Mouse (Mus musculus) ES-E14 (cell line): ENCODE measurements around the gene Gm44503. TPM values are rescaled to one million over a fixed set of nuclear protein-coding genes. Genes with fewer than 3 reads are reported as not detected.
A peak's percentile ranks its signal among the peaks of the same experiment; 100 is the strongest.

Experiments used
- DNase-seq: peaks from one replicate; pipeline ENCODE4 v3.0.0-alpha.2; 2013; ENCODE audit warnings: low read depth, low spot score
- H3K27ac ChIP-seq: 2 replicates; pipeline ENCODE4 v1.5.1; 2012; ENCODE audit warnings: low read depth, mild to moderate bottlenecking, low read length, moderate library complexity, mixed read lengths; ENCODE audit not compliant: poor library complexity, insufficient read depth, severe bottlenecking
- H3K36me3 ChIP-seq: 2 replicates; pipeline ENCODE4 v1.6.1; 2012; ENCODE audit warnings: mild to moderate bottlenecking, low read length, moderate library complexity, mixed read lengths; ENCODE audit not compliant: control insufficient read depth, poor library complexity, insufficient read depth, severe bottlenecking
- H3K4me1 ChIP-seq, 2 experiments: fragments of 150-350 bp in 1 of 2; sonication (generic) in 1 of 2; 2 replicates each; pipeline ENCODE4 v1.6.1; 2012; ENCODE audit warnings: low read length in 2 of 2, mild to moderate bottlenecking in 1 of 2, mixed read lengths in 1 of 2; ENCODE audit not compliant: control insufficient read depth in 2 of 2, insufficient read depth in 2 of 2, poor library complexity in 1 of 2
- H3K4me3 ChIP-seq, 2 experiments: fragments of 150-350 bp in 1 of 2; sonication (generic) in 1 of 2; 2 replicates each; pipeline ENCODE4 v1.5.1; 2012; ENCODE audit warnings: low read length in 2 of 2, low read depth in 1 of 2, mild to moderate bottlenecking in 1 of 2, mixed read lengths in 1 of 2; ENCODE audit not compliant: insufficient read depth in 1 of 2, poor library complexity in 1 of 2, severe bottlenecking in 1 of 2
- H3K9ac ChIP-seq: 2 replicates; pipeline ENCODE4 v1.6.1; 2012; ENCODE audit warnings: low read depth, mild to moderate bottlenecking, low read length, mixed read lengths; ENCODE audit not compliant: poor library complexity, insufficient read depth, severe bottlenecking
- H3K9me3 ChIP-seq: fragments of 150-350 bp; sonication (generic); 2 replicates; pipeline ENCODE4 v1.6.1; 2012; ENCODE audit warnings: low read depth, mild to moderate bottlenecking, low read length; ENCODE audit not compliant: control insufficient read depth, insufficient read depth
- CHD2 ChIP-seq: IDR thresholded peaks from 2 replicates; pipeline ENCODE4 v1.6.1; 2014; ENCODE audit warnings: mild to moderate bottlenecking, low read depth, low read length, inconsistent platforms
- HCFC1 ChIP-seq: IDR thresholded peaks from 2 replicates; pipeline ENCODE4 v1.6.1; 2012; ENCODE audit warnings: low read length, inconsistent platforms, borderline replicate concordance; ENCODE audit not compliant: insufficient read depth
- MAFK ChIP-seq: IDR thresholded peaks from 2 replicates; pipeline ENCODE4 v1.6.1; 2014; ENCODE audit warnings: mild to moderate bottlenecking, low read depth, low read length, inconsistent platforms; ENCODE audit not compliant: insufficient read depth
- ZC3H11A ChIP-seq: IDR thresholded peaks from 2 replicates; pipeline ENCODE4 v1.6.1; 2012; ENCODE audit warnings: low read depth, mild to moderate bottlenecking, inconsistent platforms, low read length, borderline replicate concordance
- ZNF384 ChIP-seq: IDR thresholded peaks from 2 replicates; pipeline ENCODE4 v1.6.1; 2012; ENCODE audit warnings: low read depth, low read length, inconsistent platforms
- in situ Hi-C, 2 experiments: fragments of 600-800 bp; cut with MboI; formaldehyde crosslinking; loops; one replicate each; pipeline ENCODE4 v1.15.1; 2025; ENCODE audit warnings: low sequenced_read_pairs in 2 of 2, inconsistent platforms in 1 of 2; ENCODE audit not compliant: unreplicated experiment in 2 of 2
- total RNA-seq: library from RNA; depleted of rRNA; stranded (reverse); fragments of 300-350 nt; gene quantifications from 2 replicates; pipeline ENCODE4 v1.2.3, GENCODE M21; 2012

Gm44503 gene
- total RNA-seq, 1 experiment: 0.04 TPM

- Histone ChIP-seq H3K9me3 (no peaks in the 10 kb centered on the region), H3K36me3 (no peaks in the 10 kb centered on the region), H3K4me3 (no peak overlapping the region), H3K9ac (no peak overlapping the region), H3K4me1 (peaks cover 5 to 14% of the 10 kb centered on the region in 2 experiments), H3K27ac (peak overlapping the region; percentile 41; the same call in 1 of the 2 replicates)
- in situ Hi-C loops: no loop called here
- DNase-seq: peak; percentile 31
- no peak for TF ChIP-seq HCFC1
Measured at GRCm38 (mm10) chr9:72996806-72997205, 38.2 kb downstream of the Gm44503 start.

GRCm38 (mm10) chr9:73000487-73000886, 41.8 kb downstream of the Gm44503 start:
- H3K4me3 ChIP-seq: no peak overlapping the region
- peaks cover 2% of the 10 kb centered on the region; the same call in 1 of the 2 replicates for H3K36me3 ChIP-seq
- H3K4me1 ChIP-seq: peaks cover 2 to 8% of the 10 kb centered on the region in 2 experiments; a peak in 3 of 4 replicates
- DNase-seq: no peak
- no peak overlapping the region for H3K9ac ChIP-seq
- no peaks in the 10 kb centered on the region for H3K9me3 ChIP-seq
- in situ Hi-C loops: no loop called here
- H3K27ac ChIP-seq: no peak overlapping the region
- TF ChIP-seq HCFC1 (no peak), ZNF384 (no peak), ZC3H11A (no peak), CHD2 (no peak), MAFK (no peak)

- Histone ChIP-seq H3K4me1 (peaks cover 2 to 6% of the 10 kb centered on the region in 2 experiments; a peak in 2 of 4 replicates), H3K27ac (no peak overlapping the region), H3K36me3 (peaks cover 6% of the 10 kb centered on the region; the same call in 1 of the 2 replicates), H3K9me3 (no peaks in the 10 kb centered on the region), H3K9ac (no peak overlapping the region), H3K4me3 (no peak overlapping the region)
- in situ Hi-C loops: no loop called here
- TF ChIP-seq ZNF384: no peak
- no peak for TF ChIP-seq CHD2
- DNase-seq: no peak
Measured at GRCm38 (mm10) chr9:73001314-73002011, 42.8 kb downstream of the Gm44503 start.

- peaks cover 0 to 5% of the 10 kb centered on the region in 2 experiments; a peak in 1 of 4 replicates for H3K4me1 ChIP-seq
- no peak for DNase-seq
- H3K36me3 ChIP-seq: peaks cover 6% of the 10 kb centered on the region; the same call in 1 of the 2 replicates
- H3K9me3 ChIP-seq: no peaks in the 10 kb centered on the region
- TF ChIP-seq HCFC1 (no peak), MAFK (no peak), CHD2 (no peak), ZNF384 (no peak), ZC3H11A (no peak)
- H3K4me3 ChIP-seq: no peak overlapping the region
- in situ Hi-C loops: no loop called here
- H3K9ac ChIP-seq: no peak overlapping the region
- H3K27ac ChIP-seq: no peak overlapping the region
Measured at GRCm38 (mm10) chr9:73002177-73002576, 43.5 kb downstream of the Gm44503 start.

GRCm38 (mm10) chr9:73004076-73004475, 45.4 kb downstream of the Gm44503 start:
- peaks cover 6% of the 10 kb centered on the region; the same call in 1 of the 2 replicates for H3K36me3 ChIP-seq
- no peak overlapping the region for H3K4me3 ChIP-seq
- no peak for DNase-seq
- H3K27ac ChIP-seq: no peak overlapping the region
- in situ Hi-C loops: no loop called here
- no peaks in the 10 kb centered on the region for H3K9me3 ChIP-seq
- H3K4me1 ChIP-seq: peaks cover 0 to 5% of the 10 kb centered on the region in 2 experiments; a peak in 1 of 4 replicates
- no peak overlapping the region for H3K9ac ChIP-seq
- TF ChIP-seq HCFC1: no peak
